Mouse (Mus musculus) brain, embryonic 14.5 days (tissue): Measurements from ENCODE around the gene Ttyh2. TPM values are rescaled to one million over a fixed set of nuclear protein-coding genes. Genes with fewer than 3 reads are reported as not detected.

Experiments used
- DNase-seq: peaks from one replicate; pipeline ENCODE4 v3.0.0-alpha.2; 2011; ENCODE audit warnings: low read depth
- CTCF ChIP-seq: fragments of 200-500 bp; IDR thresholded peaks from 2 replicates; pipeline ENCODE4 v1.5.1; 2012; ENCODE audit warnings: inconsistent platforms, mild to moderate bottlenecking, moderate library complexity, borderline replicate concordance; ENCODE audit not compliant: insufficient read depth, insufficient read length; ENCODE audit errors: extremely low read depth
- POLR2A ChIP-seq: fragments of 200-500 bp; IDR thresholded peaks from 2 replicates; pipeline ENCODE4 v1.6.1; 2012; ENCODE audit warnings: mild to moderate bottlenecking, inconsistent platforms, borderline replicate concordance; ENCODE audit not compliant: poor library complexity, insufficient read depth, insufficient read length, severe bottlenecking; ENCODE audit errors: extremely low read depth
- polyA plus RNA-seq: library from polyadenylated mRNA; depleted of rRNA; stranded (reverse); fragments of >200 nt; gene quantifications from 2 replicates; pipeline ENCODE4 v1.2.3, GENCODE M21; 2012

The Ttyh2 gene
- polyA plus RNA-seq, 1 experiment, result 25.4 TPM

DNA sequence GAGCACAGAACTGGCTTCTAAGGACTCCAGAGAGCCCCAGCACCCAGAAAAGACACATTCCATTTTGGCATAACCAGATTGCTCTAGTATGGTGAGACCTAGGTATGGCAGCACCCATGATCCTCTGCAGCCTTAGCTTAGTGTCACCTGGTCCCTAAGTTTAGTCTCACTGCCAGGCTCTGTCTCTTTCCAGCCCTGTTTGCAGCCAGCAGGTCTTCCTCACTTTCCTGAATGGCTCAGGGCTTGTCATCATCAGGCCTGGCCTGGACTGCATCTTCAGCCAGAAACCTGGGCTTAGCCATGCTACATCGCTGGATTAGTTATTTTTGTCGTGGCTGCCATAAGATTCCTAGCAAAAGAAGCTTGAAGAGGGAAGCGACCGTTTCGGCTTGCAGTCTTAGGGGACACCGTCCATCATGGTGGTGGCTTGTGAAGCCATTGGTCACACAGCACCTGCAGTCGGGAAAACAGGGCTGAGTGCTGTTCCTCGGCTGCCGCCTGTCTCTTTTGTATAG lies 10.4 kb downstream of the Ttyh2 start:
- TF ChIP-seq POLR2A (no peak), CTCF (no peak)

DNA sequence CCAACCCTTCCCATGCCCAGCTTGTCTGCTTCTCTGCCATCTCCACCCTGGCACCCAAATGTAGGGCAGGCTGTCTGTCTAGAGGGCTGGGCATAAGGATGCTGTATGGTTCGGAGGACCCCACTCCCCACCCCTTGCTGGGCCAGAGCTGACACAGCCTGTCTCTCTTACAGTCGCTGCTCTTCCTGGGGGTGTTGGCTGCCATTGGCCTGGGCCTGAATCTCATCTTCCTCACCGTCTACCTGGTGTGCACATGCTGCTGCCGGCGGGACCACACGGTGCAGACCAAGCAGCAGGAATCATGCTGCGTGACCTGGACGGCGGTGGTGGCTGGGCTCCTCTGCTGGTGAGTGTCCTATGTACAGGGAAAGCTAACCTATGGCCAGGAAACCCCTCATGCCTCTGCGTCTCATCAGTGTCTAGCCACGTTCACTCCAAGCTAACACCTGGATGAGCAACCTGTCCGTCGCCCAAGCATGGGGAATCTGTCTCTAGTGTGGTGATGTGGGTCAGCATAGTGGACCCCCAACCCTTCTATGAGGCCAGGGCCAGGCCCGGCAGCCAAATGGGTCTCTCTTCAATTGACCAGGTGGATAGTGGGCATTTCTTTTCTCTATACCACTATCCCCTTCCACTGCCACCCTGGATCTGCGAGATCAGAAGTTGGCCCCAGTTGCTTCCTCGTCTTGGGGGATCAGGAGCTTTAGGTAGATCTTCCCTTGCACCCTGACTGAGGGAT lies 11.2 kb downstream of the Ttyh2 start:
- no peak for DNase-seq
- TF ChIP-seq CTCF (no peak), POLR2A (no peak)

More for the DNA sequence above, 10.4 kb downstream of the Ttyh2 start:
- DNase-seq, result no peak

DNA sequence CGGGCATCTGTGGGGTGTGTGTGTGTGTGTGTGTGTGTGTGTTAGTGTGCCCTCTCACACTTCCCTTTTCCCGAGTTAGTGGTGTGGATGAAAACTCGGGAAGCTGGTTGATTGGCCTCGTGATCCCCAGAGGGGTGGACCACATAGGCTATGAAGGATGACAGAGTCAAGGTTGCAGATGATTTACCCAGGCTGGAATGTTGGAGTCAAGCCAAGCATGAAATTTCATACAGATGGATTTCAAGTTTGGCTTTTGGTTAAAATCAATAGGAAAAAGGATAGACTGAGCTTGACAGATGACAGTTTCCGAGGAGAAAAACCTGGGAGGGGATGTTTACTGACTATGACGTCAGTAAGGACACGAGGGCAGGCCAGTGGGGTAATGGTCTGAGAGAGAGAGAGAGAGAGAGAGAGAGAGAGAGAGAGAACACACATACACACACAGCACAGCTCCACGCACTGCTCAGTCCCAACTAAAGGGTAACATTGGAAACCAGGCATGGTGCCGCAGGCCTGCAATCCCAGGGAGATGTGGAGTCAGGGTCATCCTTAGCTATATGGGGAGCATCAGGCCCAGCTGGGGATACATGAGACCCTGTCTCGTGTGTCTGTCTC lies 12.4 kb downstream of the Ttyh2 start:
- DNase-seq, result no peak
- TF ChIP-seq CTCF (no peak), POLR2A (no peak)

DNA sequence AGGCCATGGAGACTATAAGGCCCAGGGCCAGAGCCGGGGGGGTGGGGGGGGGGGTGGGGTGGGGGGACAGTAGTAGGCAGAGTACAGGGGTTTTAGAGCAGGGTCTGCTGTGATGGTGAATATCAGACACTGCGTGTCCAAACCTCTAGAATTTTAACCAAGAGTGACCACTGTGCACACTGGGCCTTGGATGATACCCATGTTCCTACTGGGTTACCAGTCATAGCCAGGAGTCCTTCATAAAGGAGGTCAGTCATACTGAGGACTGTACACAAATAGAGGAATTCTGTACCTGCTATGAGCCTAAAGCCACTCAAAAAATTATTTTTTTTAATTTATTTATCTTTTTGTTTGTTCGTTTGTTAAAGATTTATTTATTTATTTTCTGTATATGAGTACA lies 13.5 kb downstream of the Ttyh2 start:
- no peak for DNase-seq
- TF ChIP-seq POLR2A (no peak), CTCF (no peak)

DNA sequence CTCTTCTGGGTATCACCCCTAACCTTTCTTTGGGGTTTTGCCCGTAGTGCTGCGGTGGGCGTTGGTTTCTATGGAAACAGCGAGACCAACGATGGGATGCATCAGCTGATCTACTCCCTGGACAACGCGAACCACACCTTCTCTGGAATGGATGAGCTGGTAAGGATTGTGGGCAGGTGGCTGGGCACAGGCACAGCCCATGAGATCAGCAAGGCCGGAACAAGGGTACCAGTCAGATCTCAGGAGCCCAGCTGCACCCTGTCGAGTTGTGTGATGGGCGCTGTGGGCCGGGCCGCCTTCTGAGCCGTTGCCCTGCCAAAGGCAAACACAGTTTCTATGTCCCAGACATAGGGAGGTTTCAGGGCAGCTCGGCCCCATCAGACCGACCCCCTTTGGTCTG lies 15.0 kb downstream of the Ttyh2 start:
- no peak for DNase-seq
- TF ChIP-seq CTCF (no peak), POLR2A (no peak)

DNA sequence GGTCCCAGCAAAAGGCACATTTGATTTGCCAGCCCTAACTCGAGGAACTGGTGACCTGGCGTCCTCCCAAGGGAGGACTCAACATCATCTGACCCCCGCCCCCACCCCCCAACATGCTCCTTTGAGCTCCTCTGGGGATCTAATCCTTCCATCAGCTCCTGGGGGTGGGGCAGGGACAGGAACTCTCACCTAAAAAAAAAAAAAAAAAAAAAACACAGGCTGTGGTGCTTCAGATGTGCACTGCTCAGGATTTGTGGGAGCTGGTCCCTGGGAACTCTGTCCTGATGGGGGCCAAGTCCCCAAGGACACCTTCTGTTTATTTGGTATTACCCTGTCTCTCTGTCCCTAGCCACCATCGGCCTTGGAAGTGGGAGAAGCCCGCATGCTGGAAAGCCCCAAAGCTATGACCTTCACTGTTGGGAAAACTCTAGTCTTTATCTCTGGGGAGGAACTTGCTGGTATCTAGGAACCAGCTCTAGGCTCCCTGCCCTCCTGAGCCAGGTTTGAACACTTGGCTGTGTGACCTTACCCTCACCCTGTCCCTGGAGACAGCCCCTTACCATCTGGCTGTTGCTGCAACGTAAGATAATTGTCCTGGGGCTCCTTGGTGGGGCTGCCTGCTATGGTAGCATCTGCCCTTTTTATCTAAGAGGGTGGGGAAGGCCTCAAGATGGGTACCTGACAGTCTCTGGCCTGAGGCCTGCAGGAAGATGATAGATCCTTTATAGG lies 16.4 kb downstream of the Ttyh2 start:
- no peak for DNase-seq
- TF ChIP-seq CTCF, result no peak

DNA sequence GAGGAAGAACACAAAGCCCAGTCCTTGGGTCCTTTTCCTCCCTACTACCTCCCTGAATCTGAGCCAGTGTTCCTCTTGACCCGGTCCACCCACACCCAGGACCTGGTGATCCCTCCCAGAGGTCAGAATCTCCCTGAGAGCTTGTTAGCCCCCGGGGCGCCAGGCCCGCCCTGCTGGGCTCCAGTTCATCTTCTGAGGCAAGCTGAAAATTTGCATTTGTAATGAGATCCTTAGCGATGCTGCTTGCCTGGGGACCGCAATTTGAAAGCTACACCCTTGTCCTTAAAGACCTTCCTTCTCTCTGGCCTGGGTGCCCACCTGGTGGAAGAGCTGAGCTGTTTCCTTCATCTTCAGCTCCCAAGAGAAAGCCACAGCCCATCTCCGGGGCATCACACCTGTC lies 17.4 kb downstream of the Ttyh2 start:
- no peak for DNase-seq
- TF ChIP-seq CTCF (no peak), POLR2A (no peak)

DNA sequence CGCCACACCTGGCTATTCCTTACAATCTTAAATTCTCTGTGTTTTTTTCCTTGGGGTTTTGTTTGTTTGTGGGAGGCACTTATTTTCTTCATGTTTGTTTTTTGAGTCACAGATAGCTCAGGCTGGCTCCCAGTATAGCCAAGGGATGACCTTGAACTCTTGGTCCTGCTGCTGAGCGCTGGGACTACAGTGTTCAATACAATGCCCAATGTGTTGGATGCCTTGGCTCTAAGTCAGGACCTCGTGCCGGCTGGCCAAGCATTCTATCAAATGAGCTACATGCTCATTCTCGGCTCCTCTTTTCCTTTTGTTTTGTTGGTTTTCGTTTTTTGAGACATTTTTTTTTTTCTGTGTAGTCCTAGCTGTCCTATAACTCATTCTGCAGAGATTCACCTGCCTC lies 18.2 kb downstream of the Ttyh2 start:
- TF ChIP-seq CTCF, result no peak
- TF ChIP-seq POLR2A, result no peak
- no peak for DNase-seq

DNA sequence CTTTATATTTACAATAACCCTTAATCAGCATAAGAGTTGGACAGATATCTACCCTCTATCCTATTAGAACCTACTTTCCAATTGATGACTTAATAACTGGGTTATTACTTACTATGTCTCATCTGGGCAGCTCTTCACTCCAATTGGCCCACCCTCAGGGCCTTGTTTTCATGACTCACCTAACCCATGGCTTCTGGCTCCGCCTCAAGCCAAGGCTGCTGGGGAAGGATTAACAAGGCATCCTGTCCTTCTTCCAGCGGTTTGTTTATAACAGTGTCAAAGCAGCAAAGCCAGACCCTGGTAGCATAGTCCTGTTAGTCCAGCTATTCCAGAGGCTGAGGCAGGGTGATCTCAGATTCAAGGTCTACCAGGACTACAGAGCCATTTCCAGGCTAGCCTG lies 19.2 kb downstream of the Ttyh2 start:
- no peak for DNase-seq
- TF ChIP-seq POLR2A, result no peak
- TF ChIP-seq CTCF, result no peak

DNA sequence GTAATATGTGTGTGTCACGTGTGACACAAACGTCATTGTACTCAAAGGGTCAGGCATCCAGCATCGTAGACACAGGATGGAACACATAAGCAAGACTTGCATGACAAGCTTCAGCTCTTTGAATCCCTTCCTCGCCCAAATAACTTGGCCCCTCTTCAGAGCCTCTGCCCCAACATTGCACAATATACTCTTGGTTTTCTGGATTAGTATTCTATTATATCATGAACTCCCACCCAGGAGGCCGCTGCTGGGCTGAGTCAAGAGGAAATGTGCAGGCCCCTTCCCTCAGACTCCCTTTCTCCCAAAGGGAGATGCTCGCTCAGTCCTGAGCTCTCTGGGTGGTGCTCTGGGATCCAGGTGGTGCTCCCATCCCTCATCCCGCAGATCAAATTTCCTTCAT lies 23.3 kb downstream of the Ttyh2 start:
- TF ChIP-seq POLR2A (no peak), CTCF (no peak)
- DNase-seq, result no peak

DNA sequence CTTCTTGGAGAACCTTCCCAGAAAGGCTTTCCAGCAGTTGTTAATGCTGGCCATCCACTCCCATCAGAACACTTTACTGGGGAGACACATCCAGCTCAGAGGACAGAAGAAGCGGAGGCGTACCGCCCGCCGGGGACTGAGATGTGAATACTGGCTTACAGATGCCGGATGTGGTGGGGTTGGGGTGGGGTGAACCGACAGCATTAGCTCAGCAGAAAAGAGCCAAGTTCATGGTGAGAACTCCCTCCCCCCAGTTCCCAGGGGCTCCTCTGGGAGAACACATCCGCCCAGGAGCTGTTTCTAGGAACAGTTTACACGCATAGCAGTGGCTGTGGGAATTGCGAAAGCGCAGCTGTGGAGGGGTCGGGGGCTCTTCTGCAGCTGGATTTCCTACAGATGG lies 24.3 kb downstream of the Ttyh2 start:
- no peak for DNase-seq
- no peak for TF ChIP-seq CTCF
- TF ChIP-seq POLR2A, result no peak
